Mouse (Mus musculus): ENCODE results near the gene Ptov1. TPM values are rescaled to one million over a fixed set of nuclear protein-coding genes. Genes with fewer than 3 reads are reported as not detected.

The Ptov1 gene
- polyA plus RNA-seq, 1 experiment from 2014 or later, result 43.5 TPM

DNA sequence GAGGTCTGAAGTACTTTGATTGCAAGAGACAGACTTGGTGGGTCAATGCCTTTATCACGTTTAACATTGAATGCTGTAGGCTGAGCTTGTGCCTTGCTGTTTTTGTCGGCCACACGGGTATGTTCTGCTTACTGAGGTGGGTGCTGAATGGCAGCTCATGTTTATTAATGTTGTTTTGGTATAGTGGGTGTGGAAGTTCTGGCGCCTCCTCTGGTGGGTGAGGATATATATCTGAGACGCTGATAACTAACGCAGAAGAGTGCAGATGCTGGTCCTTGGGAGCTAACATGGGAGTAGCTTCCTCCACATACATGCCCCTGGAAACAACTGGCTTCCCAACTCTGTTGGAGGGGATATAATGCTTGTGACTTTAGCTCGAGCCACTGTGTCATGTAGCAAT lies 46.2 kb downstream of the Ptov1 start:
- Histone ChIP-seq H3K27ac (ENCODE audit: low read depth) (no peak overlapping the region), H3K9ac (replicated peaks) (no peak overlapping the region), H3K9me3 (ENCODE audit: low read length) (no peaks in the 10 kb centered on the region), H3K4me2 (ENCODE audit: low read depth, low read length) (no peak overlapping the region), H3K27me3 (ENCODE audit: insufficient read depth, low read length) (no peaks in the 10 kb centered on the region), H3K36me3 (replicated peaks; ENCODE audit: insufficient read depth, low read length) (peaks cover 8% of the 10 kb centered on the region), H3K4me1 (ENCODE audit: insufficient read depth) (peaks cover 33% of the 10 kb centered on the region), H3K4me3 (ENCODE audit: low read depth, low read length) (no peak overlapping the region)
- ATAC-seq (no peak), DNase-seq (peak; percentile 29)
- 33% methylated on average over 7 of the region's 7 CpGs for WGBS (ENCODE audit: insufficient replicate concordance)
- TF ChIP-seq EP300 (IDR thresholded peaks at IDR 0.05; ENCODE audit: low read depth) (no peak), CTCF (IDR thresholded peaks at IDR 0.05; ENCODE audit: low read depth) (peak; percentile 50)

DNA sequence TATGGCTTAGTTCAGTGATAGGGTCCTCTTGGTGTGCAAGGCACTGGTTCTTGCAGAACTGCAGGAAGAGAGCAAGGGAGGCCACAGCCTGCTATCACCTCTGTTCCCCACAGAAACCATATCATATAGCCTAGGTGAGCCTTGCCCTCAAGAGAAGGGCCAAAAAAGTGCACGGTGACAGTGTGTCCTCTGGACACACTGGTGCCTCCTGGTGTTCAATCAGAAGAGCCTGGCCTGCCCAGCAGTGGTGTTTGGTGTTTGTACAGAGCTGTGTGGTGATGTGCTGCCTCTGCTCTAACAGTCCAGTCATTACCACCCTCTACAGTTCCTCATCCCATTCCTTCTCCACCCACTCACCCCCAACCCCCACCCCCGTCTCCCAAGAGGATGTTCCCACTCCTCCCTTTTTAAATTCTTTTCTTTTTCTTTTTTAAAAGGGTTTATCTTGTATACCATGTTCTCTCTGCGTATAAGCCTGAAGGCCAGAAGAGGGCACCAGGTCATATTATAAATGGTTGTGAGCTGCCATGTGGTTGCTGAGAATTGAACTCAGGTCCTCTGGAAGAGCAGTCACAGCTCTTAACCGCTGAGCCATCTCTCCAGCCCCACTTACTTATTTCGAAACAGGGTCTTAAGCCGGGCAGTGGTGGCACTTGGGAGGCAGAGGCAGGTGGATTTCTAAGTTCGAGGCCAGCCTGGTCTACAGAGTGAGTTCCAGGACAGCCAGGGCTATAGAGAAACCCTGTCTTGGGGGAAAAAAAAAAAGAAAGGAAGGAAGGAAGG lies 47.7 kb downstream of the Ptov1 start:
- TF ChIP-seq EP300 (IDR thresholded peaks at IDR 0.05; ENCODE audit: low read depth), result no peak
- peak; percentile 61 for TF ChIP-seq CTCF (IDR thresholded peaks at IDR 0.05; ENCODE audit: low read depth)
- WGBS (ENCODE audit: insufficient replicate concordance), result 75% methylated on average over 7 of the region's 7 CpGs
- no peaks in the 10 kb centered on the region for H3K9me3 ChIP-seq (ENCODE audit: low read length)
- DNase-seq (peak; percentile 41), ATAC-seq (peak; percentile 32; the same call in 1 of the 2 replicates)
- no peak overlapping the region for H3K4me3 ChIP-seq (ENCODE audit: low read depth, low read length)
- H3K36me3 ChIP-seq (replicated peaks; ENCODE audit: insufficient read depth, low read length), result 0 out of 2 replicates have a peak, but pooled peaks cover 3% of the 10 kb centered on the region
- no peaks in the 10 kb centered on the region for H3K27me3 ChIP-seq (ENCODE audit: insufficient read depth, low read length)
- peak overlapping the region; percentile 98 for H3K27ac ChIP-seq (ENCODE audit: low read depth)
- no peak overlapping the region for H3K9ac ChIP-seq (replicated peaks)
- H3K4me1 ChIP-seq (ENCODE audit: insufficient read depth), result peaks cover 46% of the 10 kb centered on the region
- no peak overlapping the region for H3K4me2 ChIP-seq (ENCODE audit: low read depth, low read length)

DNA sequence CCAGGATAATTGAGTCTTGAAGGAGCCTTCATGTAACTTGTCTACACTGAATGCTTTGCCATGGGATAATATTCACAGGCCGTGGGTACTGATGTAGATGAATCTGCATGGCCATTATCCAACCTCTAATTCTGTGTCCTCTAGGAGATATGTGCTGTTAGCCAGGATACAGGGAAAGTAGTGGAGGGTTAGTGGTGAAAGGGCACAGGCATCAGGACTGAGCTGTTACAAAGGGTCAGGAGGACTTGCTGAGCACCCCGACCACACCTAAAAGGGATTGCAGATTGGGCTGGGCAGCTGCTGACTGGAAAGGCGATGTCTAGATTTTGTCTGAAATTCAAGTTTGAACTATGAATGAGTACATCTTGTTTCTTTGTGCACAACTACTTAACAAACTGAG lies 49.1 kb downstream of the Ptov1 start:
- WGBS (ENCODE audit: insufficient replicate concordance), result 74% methylated on average over 3 of the region's 3 CpGs
- Histone ChIP-seq H3K9me3 (ENCODE audit: low read length) (no peaks in the 10 kb centered on the region), H3K36me3 (replicated peaks; ENCODE audit: insufficient read depth, low read length) (no peaks in the 10 kb centered on the region), H3K9ac (replicated peaks) (peak overlapping the region; percentile 39; the same call in 1 of the 2 replicates), H3K4me2 (ENCODE audit: low read depth, low read length) (peak overlapping the region; percentile 86; the same call in 1 of the 2 replicates), H3K27ac (ENCODE audit: low read depth) (peak overlapping the region; percentile 98), H3K27me3 (ENCODE audit: insufficient read depth, low read length) (no peaks in the 10 kb centered on the region), H3K4me1 (ENCODE audit: insufficient read depth) (peaks cover 46% of the 10 kb centered on the region), H3K4me3 (ENCODE audit: low read depth, low read length) (no peak overlapping the region)
- no peak for TF ChIP-seq CTCF (IDR thresholded peaks at IDR 0.05; ENCODE audit: low read depth)
- TF ChIP-seq EP300 (IDR thresholded peaks at IDR 0.05; ENCODE audit: low read depth), result no peak
- no peak for ATAC-seq
- peak; percentile 12 for DNase-seq

DNA sequence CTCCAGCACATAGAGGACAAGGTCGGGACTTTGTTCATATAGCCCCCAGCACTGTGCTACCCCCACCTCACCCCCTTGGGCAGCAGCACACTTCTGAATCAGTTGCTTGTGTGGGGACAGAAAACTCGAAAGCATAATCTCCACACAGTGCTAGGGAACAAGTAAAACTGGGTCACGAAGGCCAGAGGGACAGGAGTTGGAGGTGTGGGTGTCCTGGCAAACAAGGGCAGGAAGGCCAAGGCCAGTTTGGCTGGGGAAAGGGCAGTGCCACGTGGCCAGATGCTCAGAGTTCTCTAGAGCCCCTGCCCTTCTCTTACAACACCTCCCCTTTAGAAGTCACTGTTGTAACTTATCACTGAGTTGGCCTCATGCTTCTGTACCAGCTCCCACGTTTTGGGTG lies 49.7 kb downstream of the Ptov1 start:
- Histone ChIP-seq H3K27me3 (ENCODE audit: insufficient read depth, low read length) (no peaks in the 10 kb centered on the region), H3K4me3 (ENCODE audit: low read depth, low read length) (no peak overlapping the region), H3K4me2 (ENCODE audit: low read depth, low read length) (peak overlapping the region; percentile 86), H3K36me3 (replicated peaks; ENCODE audit: insufficient read depth, low read length) (peaks cover under 1% of the 10 kb centered on the region; the same call in 1 of the 2 replicates), H3K27ac (ENCODE audit: low read depth) (peak overlapping the region; percentile 98), H3K4me1 (ENCODE audit: insufficient read depth) (peaks cover 50% of the 10 kb centered on the region), H3K9me3 (ENCODE audit: low read length) (no peaks in the 10 kb centered on the region), H3K9ac (replicated peaks) (peak overlapping the region; percentile 58)
- WGBS (ENCODE audit: insufficient replicate concordance), result 33% methylated on average over 5 of the region's 5 CpGs
- TF ChIP-seq EP300 (IDR thresholded peaks at IDR 0.05; ENCODE audit: low read depth) (peak; percentile 82), CTCF (IDR thresholded peaks at IDR 0.05; ENCODE audit: low read depth) (no peak)
- DNase-seq (peak; percentile 74), ATAC-seq (peak; percentile 52)

DNA sequence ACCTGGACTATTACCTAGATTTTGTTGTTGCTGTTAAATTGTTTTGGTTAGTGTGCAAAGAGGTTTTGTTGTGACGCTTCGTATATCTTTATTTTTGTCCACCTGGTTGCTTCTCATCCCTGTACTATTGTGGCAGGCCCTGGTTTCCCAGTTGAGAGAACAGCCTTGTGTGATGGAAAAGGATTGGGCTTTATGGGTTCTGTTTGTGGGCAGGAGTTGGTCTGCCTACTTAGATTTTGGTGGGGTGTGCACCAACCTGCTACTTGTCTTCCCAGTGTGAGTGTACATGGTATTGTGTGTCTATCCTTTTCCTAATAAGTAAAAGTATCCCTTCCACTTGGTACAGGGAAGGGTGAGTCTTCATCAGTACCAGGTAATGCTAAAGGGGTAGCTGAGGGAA lies 50.2 kb downstream of the Ptov1 start:
- H3K27ac ChIP-seq (ENCODE audit: low read depth), result peak overlapping the region; percentile 98
- no peaks in the 10 kb centered on the region for H3K9me3 ChIP-seq (ENCODE audit: low read length)
- peak overlapping the region; percentile 86 for H3K4me2 ChIP-seq (ENCODE audit: low read depth, low read length)
- peak overlapping the region; percentile 58 for H3K9ac ChIP-seq (replicated peaks)
- WGBS (ENCODE audit: insufficient replicate concordance), result 75% methylated on average over 2 of the region's 2 CpGs
- no peaks in the 10 kb centered on the region for H3K27me3 ChIP-seq (ENCODE audit: insufficient read depth, low read length)
- H3K4me3 ChIP-seq (ENCODE audit: low read depth, low read length), result peak overlapping the region; percentile 86; the same call in 1 of the 2 replicates
- peaks cover 4% of the 10 kb centered on the region; the same call in 1 of the 2 replicates for H3K36me3 ChIP-seq (replicated peaks; ENCODE audit: insufficient read depth, low read length)
- ATAC-seq (no peak), DNase-seq (peak; percentile 12)
- peaks cover 51% of the 10 kb centered on the region for H3K4me1 ChIP-seq (ENCODE audit: insufficient read depth)
- TF ChIP-seq EP300 (IDR thresholded peaks at IDR 0.05; ENCODE audit: low read depth), result no peak
- TF ChIP-seq CTCF (IDR thresholded peaks at IDR 0.05; ENCODE audit: low read depth), result no peak

DNA sequence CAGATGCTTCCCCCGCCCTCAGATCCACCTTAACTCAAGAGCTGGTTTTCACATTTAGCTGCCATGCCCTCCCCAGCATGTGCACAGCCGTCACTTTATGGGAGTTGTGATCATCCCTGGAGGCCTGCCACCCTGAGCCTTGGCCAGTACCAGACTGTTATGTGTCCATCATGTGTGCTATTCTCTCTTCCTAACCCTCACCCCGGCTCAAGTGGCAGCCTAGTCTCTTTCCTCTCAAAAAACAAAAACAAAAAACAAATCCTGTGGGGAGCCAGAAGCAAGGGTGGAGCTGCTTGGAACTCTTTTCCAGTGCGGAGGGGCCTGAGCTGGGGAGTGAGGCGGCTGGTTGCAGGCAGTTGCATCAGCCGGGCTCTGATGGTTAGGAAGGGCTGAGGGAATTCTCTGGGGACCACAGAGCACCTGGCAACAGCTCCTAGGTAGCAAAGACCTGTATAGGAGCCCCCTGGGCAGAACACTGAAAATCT lies 50.8 kb downstream of the Ptov1 start:
- WGBS (ENCODE audit: insufficient replicate concordance), result 36% methylated on average over 6 of the region's 6 CpGs
- DNase-seq (peak; percentile 80), ATAC-seq (no peak)

More for the DNA sequence above, 50.8 kb downstream of the Ptov1 start:
- Histone ChIP-seq H3K4me1 (ENCODE audit: insufficient read depth) (peaks cover 51% of the 10 kb centered on the region), H3K27me3 (ENCODE audit: insufficient read depth, low read length) (no peaks in the 10 kb centered on the region), H3K4me2 (ENCODE audit: low read depth, low read length) (peak overlapping the region; percentile 86), H3K4me3 (ENCODE audit: low read depth, low read length) (peak overlapping the region; percentile 86), H3K9ac (replicated peaks) (peak overlapping the region; percentile 58), H3K9me3 (ENCODE audit: low read length) (no peaks in the 10 kb centered on the region), H3K36me3 (replicated peaks; ENCODE audit: insufficient read depth, low read length) (peaks cover 4% of the 10 kb centered on the region; the same call in 1 of the 2 replicates), H3K27ac (ENCODE audit: low read depth) (peak overlapping the region; percentile 98)
- TF ChIP-seq CTCF (IDR thresholded peaks at IDR 0.05; ENCODE audit: low read depth) (no peak), EP300 (IDR thresholded peaks at IDR 0.05; ENCODE audit: low read depth) (peak; percentile 72; the same call in 1 of the 2 replicates)
